Mouse (Mus musculus) kidney, embryonic 14.5 days (tissue): ENCODE measurements around the gene Ccm2l. TPM values are rescaled to one million over a fixed set of nuclear protein-coding genes. Genes with fewer than 3 reads are reported as not detected.

ENCODE experiments used
- ATAC-seq: fragments of 200-750 bp; cut with Nextera tagmentation; 2 replicates; pipeline ENCODE4 v1.8.0; 2017; ENCODE audit warnings: moderate number of reproducible peaks, mild to moderate bottlenecking, moderate TSS enrichment, moderate library complexity; ENCODE audit not compliant: low FRiP score, low TSS enrichment
- H3K27ac ChIP-seq: fragments of 300-500 bp; sonication (generic); 2 replicates; pipeline ENCODE4 v1.5.1; 2014; ENCODE audit warnings: low read depth, mild to moderate bottlenecking, low read length, moderate library complexity, mixed read lengths
- H3K27me3 ChIP-seq: fragments of 300-500 bp; sonication (generic); 2 replicates; pipeline ENCODE4 v1.6.1; 2014; ENCODE audit warnings: mild to moderate bottlenecking, low read length; ENCODE audit not compliant: control insufficient read depth, insufficient read depth
- H3K36me3 ChIP-seq: fragments of 300-500 bp; sonication (generic); 2 replicates; pipeline ENCODE4 v1.6.1; 2014; ENCODE audit warnings: low read length, mixed read lengths; ENCODE audit not compliant: control insufficient read depth, insufficient read depth
- H3K4me1 ChIP-seq: fragments of 300-500 bp; sonication (generic); 2 replicates; pipeline ENCODE4 v1.6.1; 2014; ENCODE audit warnings: low read length, mixed read lengths; ENCODE audit not compliant: control insufficient read depth, insufficient read depth
- H3K4me2 ChIP-seq: fragments of 300-500 bp; sonication (generic); replicated peaks from 2 replicates; pipeline ENCODE4 v1.6.1; 2014; ENCODE audit warnings: low read depth, mild to moderate bottlenecking, low read length
- H3K4me3 ChIP-seq: fragments of 300-500 bp; sonication (generic); 2 replicates; pipeline ENCODE4 v1.5.1; 2014; ENCODE audit warnings: mild to moderate bottlenecking, low read length
- H3K9ac ChIP-seq: fragments of 300-500 bp; sonication (generic); 2 replicates; pipeline ENCODE4 v1.6.1; 2014; ENCODE audit warnings: low read depth, mild to moderate bottlenecking, low read length, moderate library complexity
- H3K9me3 ChIP-seq: fragments of 300-500 bp; sonication (generic); 2 replicates; pipeline ENCODE4 v1.6.1; 2016; ENCODE audit warnings: low read length; ENCODE audit not compliant: control insufficient read depth
- WGBS: fragments of 180-500 bp; shearing (Covaris S2); extraction: QIAGEN DNeasy Blood & Tissue Kit; methylation state at CpG from one replicate; pipeline ENCODE4 v1.1.7; 2014; 5-methylcytosine and 5-hydroxymethylcytosine counted together
- polyA plus RNA-seq: library from polyadenylated mRNA; unstranded; fragments of >200 nt; fragmentation: Nextera tagmentation; extraction: Ambion mirVana; gene quantifications from 2 replicates; pipeline ENCODE4 v1.2.1, GENCODE M21; 2014

Gene Ccm2l
- polyA plus RNA-seq, 1 experiment from 2014 or later = 4.4 TPM

DNA sequence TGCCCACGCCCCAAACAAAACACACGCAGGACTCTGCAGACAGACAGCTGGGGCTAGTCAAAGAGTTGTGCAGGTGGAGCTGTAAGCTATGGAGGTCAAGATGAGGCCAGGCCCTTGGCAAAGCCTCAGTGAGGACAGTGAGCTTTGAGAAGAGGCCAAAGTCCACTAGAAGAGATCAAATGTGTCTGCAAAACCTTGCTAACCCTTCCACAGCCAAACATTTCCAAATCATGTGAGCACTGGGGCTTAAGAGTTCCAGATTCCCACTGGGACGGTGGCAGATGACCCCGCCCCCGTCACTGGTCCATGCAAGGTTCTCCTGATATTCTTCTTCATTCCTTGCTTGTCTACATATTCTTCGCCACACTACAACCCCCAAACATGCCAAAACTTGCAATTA, 16.1 kb downstream of the Ccm2l start:
- H3K9ac ChIP-seq = no peak overlapping the region

DNA sequence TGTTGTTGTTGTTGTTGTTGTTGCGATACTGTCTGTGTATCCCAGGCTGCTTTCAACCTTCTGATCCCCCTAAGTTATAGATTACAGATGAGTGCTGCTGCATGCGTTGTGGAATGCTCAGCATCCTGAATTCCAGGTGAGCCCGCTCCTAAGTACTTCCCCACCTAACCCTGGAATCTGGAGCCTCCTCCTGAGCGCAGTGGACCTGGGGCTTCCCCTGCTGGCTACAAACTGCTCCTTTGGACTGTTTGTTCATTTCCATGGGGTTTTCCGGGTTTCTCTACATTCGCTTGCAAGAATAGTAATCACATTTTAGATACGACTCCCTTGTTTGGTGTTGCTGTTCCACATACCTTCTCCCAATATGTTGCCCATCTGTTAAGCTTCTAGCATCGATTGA, 17.5 kb downstream of the Ccm2l start:
- H3K4me2 ChIP-seq = no peak overlapping the region
- H3K27me3 ChIP-seq = no peaks in the 10 kb centered on the region
- H3K27ac ChIP-seq = no peak overlapping the region
- no peaks in the 10 kb centered on the region for H3K4me1 ChIP-seq
- H3K36me3 ChIP-seq = no peaks in the 10 kb centered on the region
- no peak for ATAC-seq
- H3K9ac ChIP-seq = no peak overlapping the region
- H3K4me3 ChIP-seq = no peak overlapping the region
- no peaks in the 10 kb centered on the region for H3K9me3 ChIP-seq
- 84% methylated on average over 8 of the region's 8 CpGs for WGBS

More for the DNA sequence above, 16.1 kb downstream of the Ccm2l start:
- H3K4me3 ChIP-seq = no peak overlapping the region
- no peaks in the 10 kb centered on the region for H3K9me3 ChIP-seq
- no peaks in the 10 kb centered on the region for H3K27me3 ChIP-seq
- H3K27ac ChIP-seq = no peak overlapping the region
- H3K36me3 ChIP-seq = no peaks in the 10 kb centered on the region
- no peaks in the 10 kb centered on the region for H3K4me1 ChIP-seq
- H3K4me2 ChIP-seq = no peak overlapping the region
- no peak for ATAC-seq
- WGBS = 81% methylated on average over 6 of the region's 6 CpGs

DNA sequence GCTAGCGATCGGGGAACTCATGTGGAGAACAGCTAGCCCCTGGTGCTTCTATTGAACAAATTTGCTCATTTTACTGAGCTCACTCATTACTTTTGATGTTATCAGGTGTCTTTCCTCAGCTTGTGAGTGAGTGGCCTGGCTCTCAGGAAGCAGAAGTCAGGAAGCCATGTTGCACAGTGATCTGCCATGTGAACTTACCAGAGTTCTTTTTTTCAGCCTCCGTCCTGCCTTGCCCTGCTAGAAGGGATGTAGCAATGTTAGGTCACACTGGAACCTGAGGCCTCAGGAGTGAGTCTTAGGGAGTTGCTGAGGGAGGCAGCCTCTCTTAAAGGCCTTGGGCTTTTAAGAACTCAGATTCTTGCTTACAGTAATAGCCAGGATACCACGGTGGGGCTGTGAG, 18.1 kb downstream of the Ccm2l start:
- no peaks in the 10 kb centered on the region for H3K36me3 ChIP-seq
- ATAC-seq = no peak
- no peaks in the 10 kb centered on the region for H3K9me3 ChIP-seq
- no peak overlapping the region for H3K4me2 ChIP-seq
- H3K9ac ChIP-seq = no peak overlapping the region
- H3K4me1 ChIP-seq = no peaks in the 10 kb centered on the region
- H3K4me3 ChIP-seq = no peak overlapping the region
- 78% methylated on average over 4 of the region's 4 CpGs for WGBS
- H3K27me3 ChIP-seq = no peaks in the 10 kb centered on the region
- no peak overlapping the region for H3K27ac ChIP-seq

DNA sequence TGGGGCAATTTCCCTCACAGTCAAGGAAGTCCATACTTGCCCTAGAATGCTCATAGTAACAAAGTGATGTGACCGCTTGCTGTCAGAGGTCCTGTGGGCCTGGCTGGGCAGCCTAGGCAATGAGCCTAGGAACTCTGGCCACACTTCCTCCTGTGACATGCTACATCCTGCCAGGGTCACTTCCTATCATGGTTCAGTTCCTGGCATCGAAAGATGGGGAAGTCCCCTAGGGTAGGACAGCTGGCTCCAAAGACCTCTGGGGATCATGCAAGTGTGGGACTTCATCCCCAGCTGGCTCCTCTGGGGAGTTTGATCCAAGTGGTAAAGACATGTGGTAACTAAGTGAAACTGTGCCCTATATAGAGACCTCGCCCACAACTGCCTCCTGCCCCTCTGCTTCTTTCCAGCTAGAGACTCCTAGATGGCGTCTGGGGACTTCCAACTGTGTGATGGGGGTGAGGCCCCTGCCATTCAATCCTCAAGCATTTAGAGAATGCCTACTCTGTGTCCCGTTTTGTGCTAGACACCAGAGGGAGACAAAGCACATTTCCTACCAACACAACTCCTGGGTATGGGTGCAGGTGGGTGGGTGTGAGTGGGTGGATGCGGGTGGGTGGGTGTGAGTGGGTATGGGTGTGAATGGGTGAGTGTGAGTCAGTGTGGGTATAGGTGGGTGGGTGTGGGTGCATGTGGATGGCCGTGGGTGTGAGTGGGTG, 18.7 kb downstream of the Ccm2l start:
- H3K9me3 ChIP-seq = no peaks in the 10 kb centered on the region
- no peak overlapping the region for H3K9ac ChIP-seq
- WGBS = 70% methylated on average over 7 of the region's 7 CpGs
- no peak overlapping the region for H3K4me2 ChIP-seq
- no peaks in the 10 kb centered on the region for H3K36me3 ChIP-seq
- no peak for ATAC-seq
- H3K4me3 ChIP-seq = no peak overlapping the region
- no peaks in the 10 kb centered on the region for H3K4me1 ChIP-seq
- H3K27me3 ChIP-seq = no peaks in the 10 kb centered on the region
- H3K27ac ChIP-seq = no peak overlapping the region

DNA sequence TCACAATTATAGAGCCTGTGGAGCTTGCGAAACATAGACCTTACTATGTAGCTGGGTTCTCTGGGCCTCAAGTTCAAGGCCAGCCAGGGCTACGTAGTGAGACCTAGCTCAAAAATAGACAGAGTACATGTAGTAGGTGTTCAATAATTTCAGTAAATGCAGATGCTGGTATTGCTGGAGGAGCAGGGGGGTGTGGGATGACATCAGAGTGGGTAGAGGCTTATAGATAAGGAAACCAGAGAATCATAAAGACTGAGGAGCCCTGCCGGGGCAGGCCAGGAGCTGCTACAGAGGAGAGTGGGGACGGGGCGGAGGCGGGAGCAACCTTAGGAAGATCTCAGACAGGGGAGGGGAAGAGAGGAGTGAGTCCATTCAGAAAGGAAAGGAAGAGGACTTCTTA, 19.8 kb downstream of the Ccm2l start:
- Histone ChIP-seq H3K9ac (no peak overlapping the region), H3K4me3 (no peak overlapping the region), H3K4me1 (no peaks in the 10 kb centered on the region), H3K9me3 (no peaks in the 10 kb centered on the region), H3K27ac (no peak overlapping the region), H3K4me2 (no peak overlapping the region), H3K36me3 (no peaks in the 10 kb centered on the region), H3K27me3 (no peaks in the 10 kb centered on the region)
- WGBS = 86% methylated on average over 6 of the region's 6 CpGs
- ATAC-seq = no peak

DNA sequence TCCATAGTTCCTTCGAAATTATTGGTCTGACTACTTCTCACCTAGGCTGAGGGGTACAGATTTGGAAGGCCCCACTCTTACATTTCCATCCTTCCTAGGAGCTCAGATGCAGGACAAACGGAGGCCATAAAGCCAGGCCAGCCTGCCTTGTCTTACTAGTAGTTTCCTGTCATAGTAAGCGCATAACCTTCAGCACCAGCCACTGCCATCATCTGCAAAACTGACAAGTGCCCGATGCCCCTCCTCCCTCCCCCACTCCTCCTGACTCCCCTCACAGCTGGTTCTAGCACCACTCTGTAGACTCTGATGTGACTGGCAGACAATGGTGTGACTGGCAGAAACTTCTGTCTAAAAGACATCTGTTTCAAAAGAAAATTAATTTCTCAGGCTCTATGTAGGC, 20.4 kb downstream of the Ccm2l start:
- ATAC-seq = no peak

DNA sequence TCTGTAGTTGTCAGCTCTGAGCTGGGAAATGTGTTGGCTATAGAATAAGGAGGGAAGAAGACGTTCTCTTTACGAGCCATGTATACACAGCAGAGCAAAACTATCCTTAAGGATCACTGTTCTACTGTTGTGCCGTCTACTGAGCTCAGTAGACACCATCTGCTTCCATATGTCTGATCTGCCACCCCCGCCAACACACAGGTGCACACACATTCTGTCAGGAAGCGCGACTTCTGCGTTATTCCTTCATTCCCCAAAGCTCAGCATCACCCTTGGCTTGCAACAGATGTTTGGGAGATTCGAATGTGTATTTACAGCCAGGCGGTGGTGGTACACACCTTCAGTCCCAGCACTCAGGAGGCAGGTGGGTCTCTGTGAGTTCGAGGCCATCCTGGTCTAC, 21.3 kb downstream of the Ccm2l start:
- Histone ChIP-seq H3K27me3 (no peaks in the 10 kb centered on the region), H3K4me1 (no peaks in the 10 kb centered on the region), H3K4me3 (no peak overlapping the region), H3K27ac (no peak overlapping the region), H3K4me2 (no peak overlapping the region), H3K9me3 (no peaks in the 10 kb centered on the region), H3K36me3 (no peaks in the 10 kb centered on the region), H3K9ac (no peak overlapping the region)
- ATAC-seq = no peak
- WGBS = 93% methylated on average over 10 of the region's 10 CpGs

More for the DNA sequence above, 20.4 kb downstream of the Ccm2l start:
- no peaks in the 10 kb centered on the region for H3K36me3 ChIP-seq
- H3K27ac ChIP-seq = no peak overlapping the region
- no peaks in the 10 kb centered on the region for H3K4me1 ChIP-seq
- H3K4me3 ChIP-seq = no peak overlapping the region
- no peak overlapping the region for H3K9ac ChIP-seq
- H3K9me3 ChIP-seq = no peaks in the 10 kb centered on the region
- no peaks in the 10 kb centered on the region for H3K27me3 ChIP-seq
- WGBS = 82% methylated on average over 4 of the region's 4 CpGs
- no peak overlapping the region for H3K4me2 ChIP-seq

DNA sequence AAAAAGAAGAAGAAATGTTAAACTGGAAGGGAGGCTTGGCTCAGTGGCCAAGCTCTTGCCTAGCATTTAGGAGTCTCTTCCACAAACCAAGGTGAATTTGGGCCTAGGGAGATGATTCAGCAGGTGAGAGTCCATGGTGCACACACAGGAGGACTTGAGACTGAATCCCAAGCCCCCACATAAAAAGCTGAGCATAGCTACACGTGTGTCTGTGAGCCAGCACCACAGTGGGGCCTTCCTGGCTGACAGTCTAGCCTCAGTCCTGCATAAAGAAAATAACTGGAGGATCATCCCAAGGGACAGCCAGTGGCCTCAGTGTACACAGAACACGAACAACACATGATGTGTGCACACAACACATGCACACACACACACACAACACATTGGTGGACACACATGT, 23.6 kb downstream of the Ccm2l start:
- whole genome bisulfite sequencing = 60% methylated on average over 2 of the region's 2 CpGs
- Histone ChIP-seq H3K4me3 (no peak overlapping the region), H3K4me1 (no peaks in the 10 kb centered on the region), H3K27ac (no peak overlapping the region), H3K27me3 (no peaks in the 10 kb centered on the region), H3K9me3 (no peaks in the 10 kb centered on the region), H3K4me2 (no peak overlapping the region), H3K9ac (no peak overlapping the region), H3K36me3 (no peaks in the 10 kb centered on the region)
- ATAC-seq = no peak

DNA sequence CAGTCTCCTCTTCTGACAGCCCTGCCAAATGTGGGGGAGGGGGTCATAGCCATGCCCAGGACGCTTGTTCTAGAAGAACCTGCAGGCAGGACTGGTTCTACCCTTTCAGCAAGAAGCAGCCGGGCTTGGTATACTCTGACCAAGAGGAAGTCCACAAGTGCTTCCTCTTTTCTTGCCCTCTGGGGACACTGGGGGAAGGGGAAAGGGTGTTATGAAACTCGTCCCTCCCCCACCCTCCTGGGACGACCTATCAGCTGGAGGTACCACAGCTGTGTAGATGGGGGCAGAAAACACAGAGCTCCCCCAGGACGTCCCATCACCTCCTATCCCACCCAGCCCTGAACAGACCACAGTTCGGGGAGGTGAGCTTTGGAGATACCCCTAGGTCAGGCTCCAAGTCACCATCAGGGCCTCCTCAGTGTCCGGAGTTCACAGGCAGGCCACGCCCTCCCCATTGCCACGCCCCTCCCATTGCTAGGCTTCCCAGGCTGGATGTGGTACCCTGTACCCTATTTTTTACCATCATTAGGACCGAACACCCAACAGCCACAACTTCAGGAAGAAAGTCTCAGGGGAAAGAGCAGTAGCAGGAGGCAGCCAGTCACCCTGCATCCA, 24.9 kb downstream of the Ccm2l start:
- ATAC-seq = no peak
- H3K27me3 ChIP-seq = no peaks in the 10 kb centered on the region
- H3K4me1 ChIP-seq = no peaks in the 10 kb centered on the region
- no peak overlapping the region for H3K4me2 ChIP-seq
- H3K36me3 ChIP-seq = no peaks in the 10 kb centered on the region
- no peaks in the 10 kb centered on the region for H3K9me3 ChIP-seq
- no peak overlapping the region for H3K4me3 ChIP-seq
- no peak overlapping the region for H3K9ac ChIP-seq
- no peak overlapping the region for H3K27ac ChIP-seq
- WGBS = 33% methylated on average over 10 of the region's 10 CpGs
